Mouse (Mus musculus) erythroid progenitor cell, adult 5-6 weeks (primary cell): ENCODE data around the gene Nxf1. TPM values are rescaled to one million over a fixed set of nuclear protein-coding genes. Genes with fewer than 3 reads are reported as not detected.
"Not testable (repeated sequence)": the region's sequence is repeated elsewhere in the genome, so short reads cannot be mapped to it uniquely, and the experiment has no call there.

Experiments used
- ATAC-seq: replicated peaks from 2 replicates; pipeline ENCODE4 v1.8.0; 2016; ENCODE audit warnings: moderate number of reproducible peaks, mild to moderate bottlenecking, moderate TSS enrichment, inconsistent platforms; ENCODE audit not compliant: poor library complexity, low FRiP score, severe bottlenecking
- total RNA-seq, 2 experiments: library from RNA; stranded (forward) in 1 of 2; stranded (reverse) in 1 of 2; fragments of 150-400 nt in 1 of 2; fragments of 186-747, 209-891 nt in 1 of 2; gene quantifications; 2 replicates each; pipeline versions ENCODE4 v1.2.3 to v1.2.4; 2015 to 2017; ENCODE audit warnings: low replicate concordance in 2 of 2

Nxf1 gene
- total RNA-seq (2015; ENCODE audit: low replicate concordance) (462 and 487 TPM in 2 replicates), total RNA-seq (2017; ENCODE audit: low replicate concordance) (79.9 and 80.3 TPM in 2 replicates)

DNA sequence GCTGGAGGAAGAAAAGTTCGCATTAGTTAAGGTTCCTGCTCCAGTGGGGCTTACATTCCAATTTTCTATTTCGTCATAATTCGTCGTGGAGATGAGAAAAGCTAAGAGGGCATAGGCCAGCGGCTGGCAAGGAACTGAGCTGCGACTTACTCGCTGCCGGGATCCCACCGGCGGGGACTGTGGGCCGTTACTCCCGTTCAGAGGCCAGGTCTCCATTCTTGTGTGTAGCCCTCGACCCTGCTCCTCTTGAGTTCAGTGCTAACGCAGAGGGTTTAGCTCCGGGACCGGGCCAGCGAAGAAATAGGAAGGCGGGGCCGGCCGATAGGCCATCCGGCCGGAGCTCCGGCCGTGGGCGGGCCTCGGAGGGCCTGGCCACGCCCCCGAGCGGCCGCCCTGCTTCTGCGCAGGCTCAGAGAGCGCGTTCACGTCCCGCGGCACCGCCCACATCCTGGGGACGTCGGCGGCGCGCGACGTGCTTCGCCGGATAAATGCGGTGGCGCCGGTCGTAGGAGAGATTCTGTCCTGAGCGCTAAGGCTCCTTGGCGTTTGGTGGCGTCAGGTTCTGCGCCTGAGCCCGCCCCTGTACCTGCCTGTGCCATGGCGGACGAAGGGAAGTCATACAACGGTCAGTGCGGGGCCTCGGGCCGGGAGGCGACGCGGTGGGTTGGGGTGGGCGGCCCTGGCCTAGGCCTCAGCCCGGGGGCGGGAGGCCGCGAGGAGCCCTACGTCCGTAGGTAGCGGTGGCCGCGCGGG, at the start of gene Nxf1:
Gene Nxf1, plus strand, starts transcription at position 439 of the 753 bp plus-strand sequence.
- ATAC-seq, result peak; percentile 95

DNA sequence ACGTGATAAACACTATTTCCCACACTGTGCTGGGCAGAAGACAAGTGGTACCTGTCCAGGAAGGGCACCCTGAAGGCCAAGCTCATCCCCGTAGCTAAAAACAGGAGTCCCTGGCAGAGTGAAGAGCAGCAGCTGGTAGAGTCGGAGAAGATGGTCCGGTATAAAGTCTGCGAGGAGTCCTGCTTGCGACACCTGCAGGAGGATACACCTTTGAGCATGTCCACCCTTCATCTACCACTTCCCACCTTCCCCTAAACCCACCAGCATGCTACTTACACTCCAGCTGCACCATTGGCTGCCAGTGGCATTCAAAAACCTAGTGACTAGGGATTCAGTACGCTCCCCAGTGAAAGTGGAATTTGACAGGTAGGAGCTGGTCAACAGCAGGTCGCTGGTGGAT, 47.9 kb upstream of the Nxf1 start:
- ATAC-seq, result no peak

DNA sequence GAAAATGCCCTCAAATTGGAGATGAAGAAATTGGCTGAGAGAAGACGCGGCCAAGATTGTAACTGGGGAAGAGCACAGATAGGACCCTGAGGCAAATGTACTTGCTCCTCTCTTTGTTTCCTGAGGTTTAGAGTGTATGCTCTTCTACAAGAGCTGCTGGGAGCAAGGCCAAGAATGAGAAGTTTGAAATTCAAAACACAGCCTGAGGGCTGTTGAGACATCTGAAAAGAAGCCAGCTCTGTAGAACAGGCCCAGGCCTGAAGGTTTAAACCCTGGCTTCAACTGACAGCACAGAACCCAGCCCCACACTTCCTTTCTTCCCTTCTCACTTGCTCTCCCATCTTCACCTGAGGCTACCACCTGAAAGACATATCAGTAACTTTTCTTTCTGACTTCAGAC, 46.8 kb upstream of the Nxf1 start:
- no peak for ATAC-seq

DNA sequence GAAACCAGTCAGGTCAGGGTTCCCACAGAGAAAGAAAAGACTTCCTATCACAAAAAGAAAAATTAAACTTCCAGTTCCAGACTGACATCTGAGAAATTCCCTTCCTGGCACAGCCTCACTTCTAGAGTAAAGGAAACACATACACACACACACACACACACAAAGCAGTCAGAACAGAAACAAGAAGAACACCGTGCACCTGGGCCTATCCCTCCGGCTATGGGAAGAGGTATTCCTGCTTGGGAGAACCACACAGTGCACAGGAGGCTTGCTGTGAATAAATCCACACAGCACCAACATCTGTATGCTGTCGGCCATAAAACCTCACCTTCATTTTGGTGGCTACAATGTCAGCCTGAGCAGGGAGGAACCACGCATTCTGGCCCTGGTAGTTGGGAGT, 45.4 kb upstream of the Nxf1 start:
- ATAC-seq, result no peak

DNA sequence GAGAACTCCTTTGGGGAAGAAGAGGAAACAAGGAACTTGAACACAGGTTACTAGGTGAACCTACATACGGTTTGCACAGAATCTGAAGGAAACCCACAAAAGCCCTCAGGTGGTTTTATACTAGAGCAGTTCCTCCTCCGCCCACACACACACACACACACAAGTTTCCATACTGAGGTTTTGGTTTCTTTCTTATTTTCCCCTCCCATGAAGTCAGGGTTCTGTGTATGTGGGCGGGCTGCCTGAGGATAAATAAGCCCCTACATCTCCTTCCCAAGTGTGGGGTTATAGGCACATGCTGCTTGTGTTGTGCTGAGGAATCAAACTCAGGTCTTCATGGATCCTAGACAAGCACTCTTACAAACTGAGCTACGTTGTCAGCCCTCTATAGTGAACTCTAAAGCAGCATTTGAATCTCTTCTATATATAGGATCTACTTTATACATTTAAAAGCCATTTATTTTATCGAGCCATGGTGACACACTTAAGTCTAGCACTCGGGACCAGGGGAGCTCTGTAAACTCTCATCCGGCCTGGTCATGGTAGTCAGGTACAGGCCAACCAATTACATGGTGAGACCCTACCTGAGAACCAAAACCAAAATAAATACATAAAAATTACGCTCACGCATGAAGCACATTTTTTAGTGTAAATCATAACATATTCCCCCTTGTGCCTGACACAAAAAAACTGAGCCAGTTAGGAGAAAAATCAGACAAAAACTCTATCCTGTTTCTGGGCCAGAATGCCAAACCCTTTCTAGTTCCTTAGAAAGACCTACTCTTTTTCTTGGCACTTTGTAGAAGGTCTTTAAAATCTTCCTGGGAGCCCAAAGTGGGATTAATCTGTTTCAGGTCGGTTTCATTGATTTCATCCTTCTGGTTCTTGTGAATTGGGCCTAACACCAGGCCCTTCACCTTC, 44.7 kb upstream of the Nxf1 start:
- no peak for ATAC-seq

DNA sequence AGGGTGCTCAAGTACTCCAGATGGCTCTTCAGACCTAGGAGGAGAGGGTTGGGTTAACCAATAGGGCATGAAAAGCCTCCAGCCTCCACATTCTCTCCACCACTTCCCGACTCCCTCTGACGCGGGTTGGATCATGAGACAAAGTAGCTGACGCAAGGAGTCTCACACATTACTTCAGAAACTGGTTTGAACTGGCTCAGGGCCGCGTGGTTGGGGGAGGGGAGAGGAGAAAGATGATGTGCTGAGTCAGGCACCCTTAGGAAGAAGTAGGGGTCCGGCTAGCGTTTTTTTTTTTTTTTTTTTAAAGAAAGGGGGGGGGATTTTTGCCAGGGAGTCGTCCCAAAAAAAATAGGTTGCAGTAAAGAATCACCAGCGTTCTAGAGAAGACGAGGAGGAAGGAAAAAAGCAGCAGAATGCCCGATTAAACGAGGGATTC, 44.0 kb upstream of the Nxf1 start:
- peak; percentile 26; the same call in 1 of the 2 replicates for ATAC-seq

DNA sequence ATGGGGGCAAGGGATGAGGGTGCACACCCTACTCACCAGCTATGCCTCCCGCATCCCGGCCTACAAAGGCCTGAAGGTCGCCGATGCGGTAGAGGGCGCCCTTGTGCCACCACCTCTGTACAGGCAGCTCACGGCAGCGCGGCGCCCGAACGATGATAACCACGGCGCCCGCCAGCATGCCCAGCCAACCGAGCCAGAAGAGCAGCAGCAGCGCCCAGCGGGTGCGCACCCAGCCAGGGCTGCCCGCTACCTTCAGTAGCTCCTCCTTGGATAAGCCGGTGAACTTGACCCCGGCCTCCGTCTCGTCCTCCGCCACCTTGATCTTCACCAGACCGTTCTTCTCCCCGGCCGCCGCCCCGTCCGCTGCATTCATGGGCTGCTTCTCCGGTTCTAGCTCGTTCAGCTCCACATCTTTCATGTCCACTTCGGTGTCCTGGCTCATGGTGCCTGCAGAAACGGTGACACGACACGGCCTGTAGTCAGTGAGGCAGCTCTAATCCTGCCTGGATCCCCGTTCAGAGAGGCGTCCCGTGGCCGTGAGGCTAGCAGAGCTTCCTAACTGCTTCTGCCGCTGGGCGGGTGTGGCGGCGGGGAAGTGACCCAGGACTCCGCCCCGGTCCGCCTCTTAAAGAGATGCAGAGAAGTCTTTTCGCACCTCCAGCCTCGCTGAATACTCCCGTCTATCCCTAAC, 43.4 kb upstream of the Nxf1 start:
- ATAC-seq, result peak; percentile 78

DNA sequence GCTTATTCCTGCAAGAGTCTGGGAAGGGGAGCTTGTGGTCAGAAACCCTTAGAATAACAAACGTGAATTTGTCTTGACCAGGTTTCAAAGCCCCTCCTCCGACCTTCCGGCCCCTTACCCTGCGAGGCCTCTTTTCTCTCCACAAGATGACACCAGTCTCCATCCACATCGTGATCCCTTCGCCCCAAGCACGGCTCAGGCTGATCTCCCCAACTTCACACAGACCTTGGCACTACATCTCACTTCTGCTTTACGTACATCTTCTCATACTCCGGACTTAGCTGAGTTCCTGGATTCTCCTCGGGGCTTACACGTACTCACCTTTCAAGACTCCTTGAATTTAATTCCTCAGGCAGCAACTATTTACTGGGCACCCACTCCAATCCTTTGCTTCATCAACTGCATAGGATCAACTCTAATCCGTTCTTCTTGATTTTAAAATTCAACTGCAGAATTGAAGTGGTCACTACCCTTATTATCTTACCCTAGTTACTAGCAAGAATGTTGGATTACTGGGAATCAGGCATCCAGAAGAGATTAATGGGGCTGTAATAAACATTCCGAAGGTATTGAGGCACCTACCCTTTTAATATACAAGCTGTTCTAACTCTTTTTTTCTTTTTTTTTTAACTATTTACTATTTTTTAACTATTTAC, 42.7 kb upstream of the Nxf1 start:
- peak; percentile 13; the same call in 1 of the 2 replicates for ATAC-seq

DNA sequence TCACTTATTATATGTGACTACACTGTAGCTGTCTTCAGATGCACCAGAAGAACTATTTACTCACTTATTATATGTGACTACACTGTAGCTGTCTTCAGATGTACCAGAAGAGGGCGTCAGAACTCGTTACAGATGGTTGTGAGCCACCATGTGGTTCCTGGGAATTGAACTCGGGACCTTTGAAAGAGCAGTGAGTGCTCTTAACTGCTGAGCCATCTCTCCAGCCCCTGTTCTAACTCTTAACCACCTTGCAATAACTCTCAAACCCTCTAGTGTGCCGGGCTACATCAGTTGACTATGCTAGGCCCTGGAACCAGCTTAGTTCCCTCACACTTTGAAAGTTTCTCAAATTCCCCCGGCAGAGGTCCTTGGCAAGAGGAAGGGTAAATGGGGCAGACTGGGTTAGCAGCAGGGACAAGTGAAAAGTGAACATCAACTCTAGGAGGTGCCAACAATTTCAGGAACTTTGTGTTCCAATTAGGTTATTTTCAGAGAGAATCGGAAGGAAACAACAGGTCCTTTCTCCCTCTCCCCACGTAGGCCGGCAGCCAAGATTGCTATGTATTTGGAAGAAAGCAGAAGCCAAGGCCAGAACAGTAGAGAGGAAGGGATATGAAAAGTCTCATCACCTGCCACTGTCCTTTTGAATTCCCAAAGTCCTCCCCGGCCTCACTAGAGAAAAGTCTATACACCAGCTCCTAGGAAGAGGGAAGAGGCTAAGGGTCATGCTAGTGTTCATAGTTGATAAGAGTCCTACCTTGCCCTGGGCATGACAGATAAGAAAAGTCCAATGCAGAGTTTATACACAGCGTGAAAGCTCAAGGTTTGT, 42.0 kb upstream of the Nxf1 start:
- peak; percentile 67 for ATAC-seq

DNA sequence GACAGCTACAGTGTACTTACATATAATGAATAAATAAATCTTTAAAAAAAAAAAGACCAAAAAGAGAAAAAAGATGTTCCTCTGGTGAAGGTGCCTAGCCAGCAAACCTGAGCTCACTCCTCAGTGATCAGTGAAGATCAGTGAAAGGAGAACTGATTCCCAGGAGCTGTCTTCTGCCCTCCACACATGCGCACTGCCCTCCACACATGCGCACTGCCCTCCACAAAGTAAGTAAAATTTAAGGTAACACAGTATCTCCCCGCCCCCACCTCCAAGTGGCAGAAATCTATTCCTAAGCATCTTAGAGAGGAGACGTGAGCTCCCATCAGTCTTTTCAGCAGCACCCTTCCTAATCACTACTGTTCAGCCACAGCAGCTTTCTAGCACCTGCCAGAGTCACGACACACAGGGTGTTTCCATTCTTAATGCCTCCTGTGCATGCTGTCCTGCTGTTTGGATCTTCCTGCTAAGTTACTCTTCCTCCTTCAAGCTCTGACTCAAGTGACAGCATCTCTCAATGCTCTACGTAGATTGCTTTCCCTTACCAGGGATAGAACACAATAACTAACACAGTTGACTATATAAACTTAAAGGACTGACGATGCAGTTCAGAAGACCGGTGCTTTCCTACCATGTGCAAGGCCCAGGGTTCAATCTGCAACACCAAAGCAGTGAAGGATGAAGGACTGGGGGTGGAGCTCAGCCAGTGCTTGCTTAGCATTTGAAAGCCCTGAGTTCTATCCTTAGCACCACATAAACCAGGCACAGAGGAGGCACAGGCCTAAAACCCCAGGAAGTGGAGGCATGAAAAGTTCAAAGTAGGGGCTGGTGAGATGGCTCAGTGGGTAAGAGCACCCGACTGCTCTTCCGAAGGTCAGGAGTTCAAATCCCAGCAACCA, 40.8 kb upstream of the Nxf1 start:
- peak; percentile 26; the same call in 1 of the 2 replicates for ATAC-seq

DNA sequence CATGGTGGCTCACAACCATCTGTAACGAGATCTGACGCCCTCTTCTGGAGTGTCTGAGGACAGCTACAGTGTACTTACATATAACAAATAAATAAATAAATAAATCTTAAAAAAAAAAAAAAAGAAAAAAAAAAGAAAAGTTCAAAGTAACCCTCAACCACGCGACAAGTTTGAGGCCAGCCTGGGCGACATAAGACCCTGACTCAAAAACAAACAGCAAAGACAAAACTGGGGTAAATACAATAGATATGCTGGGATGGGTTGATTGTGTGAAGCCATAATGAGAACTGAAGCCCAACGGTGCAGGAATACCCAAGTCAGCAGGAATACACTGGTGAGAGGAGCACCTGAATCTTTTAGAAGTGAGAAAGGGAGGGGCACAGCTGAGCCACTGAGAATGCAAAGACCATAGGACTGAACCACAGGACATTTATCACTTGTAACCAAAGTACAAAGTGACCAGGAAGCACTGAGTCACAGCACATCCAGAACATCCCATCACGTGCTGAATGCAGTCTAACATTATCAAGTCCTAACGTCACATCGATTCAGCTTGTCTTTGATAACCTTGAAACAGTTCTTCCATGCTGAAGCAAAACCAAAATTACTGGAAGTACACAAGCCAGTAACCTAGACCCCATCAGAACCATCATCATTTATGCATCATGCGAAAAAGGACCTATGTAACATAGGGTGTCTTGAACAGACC, 40.0 kb upstream of the Nxf1 start:
- no peak for ATAC-seq

DNA sequence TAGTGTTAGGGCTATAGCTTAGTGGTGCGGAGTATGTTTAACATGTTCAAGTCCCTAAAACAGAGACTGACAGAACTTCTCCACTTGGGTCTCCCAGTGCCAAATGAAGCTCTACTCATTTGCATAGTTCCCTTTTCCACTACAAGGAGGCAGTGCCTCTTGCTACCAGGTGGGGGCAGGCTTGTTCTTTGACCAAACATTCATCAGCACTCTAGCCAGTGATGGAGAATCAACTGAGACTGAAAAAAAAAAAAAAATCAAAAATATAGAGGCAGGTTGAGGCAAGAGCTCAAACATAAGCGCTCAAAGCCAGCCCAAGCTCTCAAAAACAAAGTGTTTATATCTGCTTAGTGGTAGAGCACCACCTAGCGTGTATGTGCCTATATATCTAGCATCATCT, 38.5 kb upstream of the Nxf1 start:
- peak; percentile 48 for ATAC-seq

DNA sequence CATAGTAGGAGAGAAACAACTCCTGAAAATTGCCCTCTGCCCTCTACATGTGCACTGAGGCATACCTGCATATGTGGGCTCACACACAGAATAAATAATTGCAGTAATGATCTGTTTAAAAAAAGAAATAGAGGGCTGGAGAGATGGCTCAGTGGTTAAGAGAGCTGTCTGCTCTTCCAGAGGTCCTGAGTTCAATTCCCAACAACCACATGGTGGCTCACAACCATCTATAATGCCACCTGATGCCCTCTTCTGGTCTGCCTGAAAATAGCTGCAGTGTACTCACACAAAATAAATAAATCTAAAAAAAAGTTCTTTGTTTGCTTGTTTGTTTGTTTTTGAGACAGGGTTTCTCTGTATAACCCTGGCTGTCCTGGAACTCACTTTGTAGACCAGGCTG, 37.8 kb upstream of the Nxf1 start:
- not testable (repeated sequence) for ATAC-seq

DNA sequence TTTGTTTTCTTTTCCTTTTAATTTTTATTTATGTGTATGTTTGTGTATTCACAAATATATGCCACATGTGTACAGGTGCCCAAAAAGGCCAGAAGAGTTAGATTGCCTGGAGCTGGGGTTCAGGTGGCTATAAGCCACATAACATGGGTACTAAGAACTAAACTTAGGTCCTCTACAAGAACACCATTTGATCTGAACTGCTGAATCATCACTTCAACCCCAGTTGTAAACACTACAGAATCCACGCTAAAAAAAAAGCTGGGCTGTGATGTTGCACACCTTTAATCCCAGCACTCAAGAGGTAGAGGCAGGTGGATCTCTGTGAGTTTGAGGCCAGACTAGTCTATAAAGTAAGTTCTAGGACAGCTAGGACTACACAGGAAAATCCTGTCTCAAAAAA, 35.5 kb upstream of the Nxf1 start:
- ATAC-seq, result no peak

DNA sequence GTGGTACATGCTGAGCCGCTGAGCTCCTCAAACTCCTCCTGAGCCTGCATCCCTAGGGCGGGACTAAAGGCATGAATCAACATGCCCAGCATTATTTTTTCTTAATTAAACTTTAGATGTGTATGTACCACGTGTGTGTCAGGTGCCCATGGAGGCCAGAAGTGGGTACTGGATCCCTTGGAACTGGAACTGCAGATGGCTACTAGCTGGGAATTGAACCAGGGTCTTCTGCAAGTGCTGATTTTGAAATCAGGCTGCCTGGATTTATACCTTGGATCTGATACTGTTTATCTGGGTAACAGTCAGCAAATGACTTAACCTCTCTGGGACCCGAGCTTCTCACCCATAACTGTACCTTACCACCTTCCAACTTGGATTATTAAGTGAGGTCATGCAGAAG, 34.9 kb upstream of the Nxf1 start:
- ATAC-seq, result no peak

DNA sequence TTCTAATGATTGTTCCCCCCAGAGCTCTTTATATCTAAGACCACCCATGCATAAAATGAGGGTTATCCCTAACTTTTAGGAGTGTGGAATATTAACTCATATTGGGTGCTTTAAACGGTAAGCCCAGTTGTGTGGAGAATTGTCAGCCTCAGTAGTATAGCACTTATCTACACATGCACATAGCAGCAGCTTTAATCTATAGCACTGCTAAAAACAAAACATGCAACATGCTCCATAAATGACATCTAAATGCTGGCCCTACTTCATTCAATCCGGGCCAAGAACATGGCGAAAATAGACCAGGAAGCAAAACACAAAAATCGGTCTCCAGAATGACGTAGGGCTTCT, 34.3 kb upstream of the Nxf1 start:
- peak; percentile 16 for ATAC-seq

DNA sequence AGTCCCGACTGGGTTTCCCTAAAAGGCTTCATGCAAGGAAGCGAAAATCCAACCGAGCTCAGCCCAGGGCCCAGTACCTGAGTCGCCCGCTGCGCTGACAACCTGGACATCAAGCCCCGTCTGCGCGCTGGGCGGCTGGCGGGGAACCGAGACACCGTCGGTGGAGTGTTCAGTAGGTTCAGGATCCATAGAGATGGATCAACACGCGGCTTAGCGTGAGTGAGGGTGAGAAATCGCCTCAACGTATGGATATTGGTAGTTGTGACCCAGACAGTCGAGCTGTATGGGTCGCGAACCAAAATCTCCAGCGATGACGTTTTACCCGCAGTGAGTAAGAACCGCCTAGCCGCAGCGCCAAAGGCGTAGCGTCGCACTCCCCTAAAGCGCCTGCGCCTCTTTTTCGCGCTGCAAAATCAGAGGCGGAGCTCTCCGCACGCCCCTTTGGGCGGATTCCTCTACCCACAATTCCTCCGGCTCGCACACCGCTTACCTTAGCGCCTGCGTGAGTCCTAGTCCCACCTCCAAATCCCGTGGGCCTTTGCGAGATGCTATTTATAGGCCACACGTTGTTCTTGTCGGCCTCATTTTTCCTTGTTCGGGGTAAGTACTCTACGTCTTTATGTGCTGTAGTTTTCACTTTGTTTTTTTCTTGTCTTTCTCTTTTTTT, 33.8 kb upstream of the Nxf1 start, which contains the start of gene Slc3a2:
Gene Slc3a2, minus strand, starts transcription at position 463 of the 667 bp plus-strand sequence.
- ATAC-seq, result peak; percentile 89
